Mouse (Mus musculus): Measurements from ENCODE around the gene C1qa. TPM values are rescaled to one million over a fixed set of nuclear protein-coding genes. Genes with fewer than 3 reads are reported as not detected.

The C1qa gene
- total RNA-seq, 2 experiments from 2014 or later: 50.6 to 53.6 TPM

- DNase-seq (ENCODE audit: low spot score in 2 of 2): no peak
These were observed 6.3 kb upstream of the C1qa start for GRCm38 (mm10) chr4:136904767-136905539.

GRCm38 (mm10) chr4:136899154-136899553, 551 bp upstream of the C1qa start:
- DNase-seq (ENCODE audit: low spot score in 2 of 2): no peak

GRCm38 (mm10) chr4:136898084-136898598, 462 bp downstream of the C1qa start:
- DNase-seq (ENCODE audit: low spot score in 2 of 2): no peak

- no peak for DNase-seq (ENCODE audit: low spot score in 2 of 2)
These were observed 2.1 kb downstream of the C1qa start for GRCm38 (mm10) chr4:136896461-136896860.

- no peak for DNase-seq (ENCODE audit: low spot score in 2 of 2)
These were observed 2.7 kb downstream of the C1qa start for GRCm38 (mm10) chr4:136895861-136896260.

- DNase-seq (ENCODE audit: low spot score in 2 of 2): no peak
These were observed 3.8 kb downstream of the C1qa start for GRCm38 (mm10) chr4:136894821-136895220.

DNA sequence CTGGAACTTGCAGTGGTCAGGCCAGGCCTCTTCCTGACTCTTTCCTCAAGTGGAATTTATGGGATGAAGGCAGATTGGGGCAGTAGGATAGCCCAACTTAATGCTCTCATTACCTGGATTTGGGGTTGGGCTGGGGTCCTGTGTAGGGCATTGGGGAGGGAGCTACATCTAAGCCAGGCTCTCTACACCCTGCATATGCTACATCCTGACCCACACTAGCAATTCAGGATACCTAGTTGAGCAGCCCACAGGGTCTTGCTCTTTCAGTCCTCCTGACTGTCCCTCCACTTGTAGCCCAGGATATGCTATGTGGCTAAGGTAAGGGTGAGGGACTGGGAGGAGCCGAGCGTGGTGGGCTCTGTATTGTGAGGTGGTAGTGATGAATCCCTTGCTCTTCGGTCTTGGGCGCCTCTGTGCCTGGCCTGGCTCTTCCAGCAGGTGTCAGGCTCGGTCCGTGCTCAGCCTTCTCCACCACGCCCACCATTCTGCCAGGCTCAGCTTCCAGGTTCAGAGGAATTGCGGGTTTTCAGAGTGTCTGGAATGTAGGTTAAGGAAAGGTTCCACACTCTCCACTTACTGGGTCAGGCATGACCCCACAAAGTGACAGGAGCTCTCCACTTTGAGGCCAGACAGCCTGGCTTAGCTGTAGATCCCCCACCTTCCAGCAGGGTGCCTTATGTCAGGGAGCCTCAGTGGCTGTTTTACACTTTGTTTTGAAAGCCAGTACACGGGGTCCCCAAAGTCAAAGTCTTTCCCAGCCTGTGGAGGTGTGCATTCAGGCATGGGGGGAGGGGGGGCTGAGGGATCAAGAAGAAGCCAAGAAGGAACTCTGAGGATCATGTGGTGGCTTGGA, 4.7 kb downstream of the C1qa start:
- peak; percentile 60 to 72 for DNase-seq (ENCODE audit: low spot score in 2 of 2)

DNA sequence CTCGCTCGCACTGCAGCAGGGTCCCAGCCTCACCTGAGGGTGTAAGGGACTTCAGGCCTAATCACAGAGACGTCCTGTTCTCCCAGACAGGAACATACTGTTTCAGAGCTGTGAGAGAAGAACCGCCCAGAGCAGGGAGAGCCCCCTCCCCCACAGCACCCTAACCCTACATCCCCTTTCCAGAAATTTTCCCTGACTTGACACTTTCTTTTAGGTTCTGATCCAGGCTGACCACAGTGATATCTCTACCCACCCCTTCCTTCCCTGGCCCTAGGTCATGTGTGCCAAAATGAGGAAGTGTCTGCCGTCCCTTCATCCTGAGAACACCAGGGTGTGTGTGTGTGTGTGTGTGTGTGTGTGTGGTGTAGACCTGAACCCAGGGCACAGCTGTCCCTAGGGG, 5.8 kb downstream of the C1qa start, which contains the start of gene C1qc:
TSS of gene C1qc (minus strand) at position 255 of the 400 bp plus-strand sequence.
- no peak for DNase-seq (ENCODE audit: low spot score in 2 of 2)

GRCm38 (mm10) chr4:136892371-136892770, 6.2 kb downstream of the C1qa start:
- no peak for DNase-seq (ENCODE audit: low spot score in 2 of 2)

DNA sequence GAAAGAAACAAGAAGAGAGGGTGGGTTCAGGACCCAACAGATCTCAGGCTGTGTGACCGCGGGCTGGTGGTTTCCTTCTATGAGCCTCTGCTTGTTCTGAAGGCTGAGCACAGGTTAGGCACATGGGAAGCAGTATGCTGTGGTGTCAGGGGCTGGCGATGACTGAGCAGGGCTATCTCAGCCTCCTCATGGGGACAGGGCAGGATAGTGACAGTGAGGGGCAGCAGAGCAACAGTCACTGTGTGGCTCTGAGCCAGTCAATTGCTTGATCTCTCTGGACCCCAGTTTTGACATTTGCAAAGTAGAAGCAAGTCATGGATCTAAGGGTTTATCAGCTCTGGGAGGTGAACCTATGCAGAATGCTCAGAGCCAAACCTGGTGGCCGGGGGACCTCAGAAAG, 7.5 kb downstream of the C1qa start:
- DNase-seq (ENCODE audit: low spot score in 2 of 2): no peak

DNA sequence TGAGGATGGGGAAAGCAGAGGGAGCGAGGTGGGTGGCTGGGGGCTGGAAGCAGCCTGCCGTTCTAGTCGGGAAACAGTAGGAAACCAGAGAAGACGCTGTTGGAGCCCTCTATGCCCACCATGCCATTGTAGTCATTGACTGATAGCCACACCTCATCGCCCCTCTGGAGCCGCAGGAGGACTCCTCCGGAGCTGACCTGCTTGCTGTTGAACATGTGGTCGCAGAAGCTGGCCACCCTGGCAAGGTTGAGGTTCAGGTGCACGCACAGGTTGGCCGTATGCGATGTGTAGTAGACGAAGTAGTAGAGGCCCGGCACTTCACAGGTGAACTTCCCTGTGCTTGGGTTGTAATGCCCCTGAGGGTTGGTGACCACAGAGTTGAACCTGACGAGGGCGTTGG, 8.6 kb downstream of the C1qa start:
- no peak for DNase-seq (ENCODE audit: low spot score in 2 of 2)

DNA sequence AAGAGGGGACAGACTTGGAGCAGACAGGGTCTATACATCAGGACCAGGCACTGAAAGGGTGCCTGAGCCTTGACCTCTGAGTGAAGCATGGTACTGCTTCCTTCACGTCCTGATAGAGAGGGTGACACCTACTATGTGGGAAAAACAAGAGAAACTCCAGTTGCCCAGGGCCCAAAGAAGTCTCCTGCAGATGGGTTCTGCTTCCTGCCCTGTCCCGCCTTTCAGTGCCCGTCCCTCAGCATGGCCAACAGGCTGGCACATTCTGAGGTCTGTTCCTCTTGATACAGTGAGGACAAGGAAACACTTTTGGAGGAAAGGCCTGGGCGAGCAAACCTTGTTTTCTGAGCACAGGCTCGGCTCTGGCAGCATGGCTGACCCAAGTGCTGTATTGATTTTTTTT, 10.9 kb downstream of the C1qa start:
- no peak for DNase-seq (ENCODE audit: low spot score in 2 of 2)

- no peak for DNase-seq (ENCODE audit: low spot score in 2 of 2)
These were observed 12.5 kb downstream of the C1qa start, which contains the start of gene C1qb for GRCm38 (mm10) chr4:136886101-136886500. C1qb (minus strand) TSS chr4:136886187.

- peak; percentile 31 for DNase-seq (ENCODE audit: low spot score in 2 of 2)
These were observed 20.0 kb downstream of the C1qa start for GRCm38 (mm10) chr4:136878601-136879000.

DNA sequence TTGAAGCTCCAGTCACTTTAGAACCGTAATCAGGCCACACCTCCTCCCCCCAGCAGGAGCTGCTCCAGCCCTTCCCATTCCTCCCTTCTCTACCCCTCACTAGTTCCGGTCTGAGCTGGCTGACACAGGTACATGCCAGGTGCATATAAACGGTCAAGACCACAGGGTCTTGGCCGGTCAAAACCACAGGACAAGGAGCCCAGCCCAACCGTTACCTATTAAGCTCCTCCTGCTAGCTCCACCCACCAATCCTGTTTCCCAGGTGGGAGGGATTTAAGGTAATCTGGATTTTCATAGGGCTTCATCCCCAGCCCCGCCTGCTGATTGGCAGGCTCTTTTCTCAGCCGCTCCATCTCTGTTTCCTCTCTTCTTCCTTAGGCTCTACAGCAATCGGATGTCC, 20.4 kb downstream of the C1qa start:
- DNase-seq (ENCODE audit: low spot score in 2 of 2): no peak

DNA sequence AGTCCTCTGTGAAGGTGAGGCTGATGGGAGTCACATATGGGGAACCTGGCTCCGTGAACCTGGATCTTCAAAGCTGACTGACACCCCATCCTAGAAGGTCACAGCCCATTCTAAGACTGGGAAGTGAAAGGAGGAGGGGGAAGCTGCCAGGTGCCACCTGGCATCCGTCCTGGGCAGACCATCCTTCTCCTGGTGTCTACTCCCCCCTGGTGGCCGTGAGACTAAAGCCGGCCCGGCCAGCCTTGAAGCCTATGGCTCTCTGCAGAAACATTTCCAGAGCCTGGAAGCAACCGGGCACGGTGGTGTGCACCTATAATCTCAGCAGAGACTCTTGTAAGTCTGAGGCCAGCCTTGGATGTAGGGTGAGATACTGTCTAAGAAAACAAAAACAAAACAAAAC, 21.6 kb downstream of the C1qa start:
- DNase-seq (ENCODE audit: low spot score in 2 of 2): peak; percentile 46 to 60

DNA sequence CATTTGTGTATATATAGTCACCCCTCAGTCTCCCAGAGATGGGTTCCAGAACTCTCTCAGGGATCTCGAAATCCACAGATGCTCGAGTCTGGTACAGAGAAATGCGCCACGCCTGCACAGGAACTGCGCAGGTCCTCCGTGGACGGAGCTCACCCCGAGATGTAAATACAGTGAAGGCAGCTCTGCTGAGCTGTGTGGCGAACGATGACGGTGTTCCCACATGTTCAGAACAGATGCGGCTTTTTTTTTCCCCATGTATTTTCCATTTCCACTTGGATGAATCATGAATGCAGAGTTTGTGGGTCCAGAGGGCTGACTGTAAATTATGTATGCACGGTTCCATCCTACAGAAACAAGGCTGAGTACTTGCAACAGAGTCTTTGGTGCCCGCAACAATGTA, 23.6 kb downstream of the C1qa start:
- DNase-seq (ENCODE audit: low spot score in 2 of 2): peak; percentile 16 to 17

- no peak for DNase-seq (ENCODE audit: low spot score in 2 of 2)
These were observed 30.2 kb downstream of the C1qa start for GRCm38 (mm10) chr4:136868371-136868770.

DNA sequence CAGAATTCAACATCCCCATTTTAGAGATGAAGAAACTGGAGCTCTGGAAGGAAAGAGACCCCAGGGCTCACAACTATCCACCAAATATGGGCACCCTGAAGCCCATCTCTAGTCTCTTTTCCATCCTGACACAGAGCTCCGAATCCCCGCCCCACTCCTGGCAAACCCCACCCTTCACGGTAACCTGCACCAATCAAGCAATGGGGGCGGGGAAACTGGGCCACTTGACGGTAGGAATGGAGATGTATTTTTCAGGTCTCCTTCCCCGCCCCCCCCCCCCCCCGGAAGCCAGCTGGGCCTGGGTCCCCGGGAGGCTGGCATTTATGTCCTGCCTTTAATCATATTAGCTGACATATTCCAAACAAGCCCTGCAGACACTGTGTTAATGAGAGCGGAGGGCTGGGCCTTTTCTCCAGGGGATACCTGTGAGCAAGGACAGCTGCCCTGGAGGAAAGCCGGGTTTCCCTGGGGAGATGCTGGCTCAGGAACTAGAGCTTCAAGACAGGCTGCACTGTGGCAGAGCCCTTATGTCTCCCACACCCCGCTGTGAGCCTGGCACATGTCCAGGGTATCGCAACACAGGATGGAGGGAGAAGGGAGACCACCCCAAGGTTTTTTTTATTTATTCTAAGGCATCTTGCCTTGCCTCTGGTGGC, 30.8 kb downstream of the C1qa start:
- DNase-seq (ENCODE audit: low spot score in 2 of 2): no peak

GRCm38 (mm10) chr4:136865531-136865930, 33.1 kb downstream of the C1qa start:
- no peak for DNase-seq (ENCODE audit: low spot score in 2 of 2)

GRCm38 (mm10) chr4:136864751-136865470, 33.7 kb downstream of the C1qa start:
- DNase-seq (ENCODE audit: low spot score in 2 of 2): no peak

Measured in left cerebral cortex, adult 18-20 months (tissue).